Mouse (Mus musculus): ENCODE measurements at regions not wholly inside any gene's neighbourhood (a gene's known extent, or its start where the extent isn't known, plus 50 kb on each side); places are given as distances from the start of the nearest gene placed in this dataset.

GRCm38 (mm10) chr1:73532316-73532715 is 516.6 kb upstream of the Tnp1 start:
- no peak for DNase-seq

GRCm38 (mm10) chr1:73531831-73532230 is 516.1 kb upstream of the Tnp1 start:
- DNase-seq: no peak

- DNase-seq: no peak
Measured at GRCm38 (mm10) chr1:73530326-73530725, 514.6 kb upstream of the Tnp1 start.

DNA sequence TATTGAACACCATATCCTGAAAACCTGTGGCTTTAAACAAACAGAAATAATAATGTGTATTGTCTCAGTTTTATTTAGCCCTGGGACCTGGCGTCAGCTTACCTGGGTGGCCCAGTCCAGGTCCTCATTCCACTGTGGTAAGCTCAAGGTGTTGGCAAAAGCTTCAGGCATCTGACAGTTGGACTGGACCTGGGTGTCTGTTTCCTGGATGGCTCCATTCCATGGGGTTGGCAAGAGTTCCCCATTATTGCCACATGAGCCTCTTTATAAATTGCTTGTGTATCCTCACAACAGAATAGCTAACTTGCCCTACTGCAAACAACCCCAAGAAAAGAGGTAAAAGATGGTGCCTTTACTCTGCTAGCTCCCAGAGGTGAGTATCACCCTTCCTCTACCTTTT is 512.9 kb upstream of the Tnp1 start:
- no peak for DNase-seq

GRCm38 (mm10) chr1:73516441-73516840 is 500.7 kb upstream of the Tnp1 start:
- DNase-seq: no peak

DNA sequence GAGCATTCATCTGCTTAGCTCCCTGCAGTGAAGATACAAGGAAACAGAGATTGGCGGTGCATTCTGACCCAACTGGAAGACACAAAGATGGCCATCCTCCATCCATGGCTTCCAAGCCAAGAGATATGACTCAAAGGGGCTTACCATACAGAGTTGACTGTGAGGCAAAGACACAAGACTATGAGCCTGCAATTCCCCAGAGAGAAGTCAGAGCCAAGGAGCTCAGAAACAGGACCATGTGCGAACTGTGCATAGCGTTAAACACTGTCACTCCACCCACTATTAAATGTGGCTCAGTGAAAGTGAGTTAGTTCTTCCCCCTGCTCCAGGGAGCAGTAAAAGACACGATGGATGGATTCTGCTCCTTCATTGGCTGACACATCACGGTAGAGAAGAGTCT is 500.1 kb upstream of the Tnp1 start:
- DNase-seq: no peak

DNA sequence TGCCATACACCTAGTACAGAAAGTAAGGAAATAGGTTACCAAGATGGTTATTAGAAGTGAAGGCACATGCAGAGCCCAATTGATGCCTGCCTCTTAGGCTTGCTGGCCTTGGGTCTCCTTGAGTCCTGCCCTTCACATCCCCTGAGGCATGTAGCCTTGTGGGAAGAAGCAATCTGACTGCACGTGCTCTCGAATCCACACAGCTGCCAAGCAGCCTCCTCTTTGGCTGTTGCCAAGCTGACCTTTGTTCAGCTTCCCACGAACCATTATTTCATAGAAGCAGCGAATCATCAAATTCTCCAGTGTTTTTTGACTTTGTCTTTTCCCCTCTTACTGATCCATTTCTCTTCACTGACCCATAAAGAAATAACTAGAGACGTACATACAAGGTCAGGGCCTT is 498.1 kb upstream of the Tnp1 start:
- no peak for DNase-seq

DNA sequence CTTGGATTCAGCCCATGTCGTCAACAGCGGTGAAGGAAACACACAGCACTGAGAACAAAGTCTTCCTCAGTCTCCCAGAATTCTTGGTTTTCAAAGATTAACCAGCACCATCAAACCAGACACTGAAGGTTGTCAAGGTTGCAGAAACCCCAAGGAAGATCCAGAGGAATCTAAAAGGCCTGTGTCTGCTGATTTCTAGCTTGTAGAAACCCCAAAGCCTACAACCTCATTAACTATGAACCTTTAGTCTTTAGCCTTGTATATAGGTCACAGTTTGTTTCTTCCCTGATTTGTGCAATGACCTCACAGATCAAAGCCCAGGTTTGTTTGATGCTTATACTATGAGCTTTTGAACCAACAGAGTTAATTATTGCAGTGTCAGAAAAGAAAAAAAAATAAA is 497.1 kb upstream of the Tnp1 start:
- DNase-seq: no peak

DNA sequence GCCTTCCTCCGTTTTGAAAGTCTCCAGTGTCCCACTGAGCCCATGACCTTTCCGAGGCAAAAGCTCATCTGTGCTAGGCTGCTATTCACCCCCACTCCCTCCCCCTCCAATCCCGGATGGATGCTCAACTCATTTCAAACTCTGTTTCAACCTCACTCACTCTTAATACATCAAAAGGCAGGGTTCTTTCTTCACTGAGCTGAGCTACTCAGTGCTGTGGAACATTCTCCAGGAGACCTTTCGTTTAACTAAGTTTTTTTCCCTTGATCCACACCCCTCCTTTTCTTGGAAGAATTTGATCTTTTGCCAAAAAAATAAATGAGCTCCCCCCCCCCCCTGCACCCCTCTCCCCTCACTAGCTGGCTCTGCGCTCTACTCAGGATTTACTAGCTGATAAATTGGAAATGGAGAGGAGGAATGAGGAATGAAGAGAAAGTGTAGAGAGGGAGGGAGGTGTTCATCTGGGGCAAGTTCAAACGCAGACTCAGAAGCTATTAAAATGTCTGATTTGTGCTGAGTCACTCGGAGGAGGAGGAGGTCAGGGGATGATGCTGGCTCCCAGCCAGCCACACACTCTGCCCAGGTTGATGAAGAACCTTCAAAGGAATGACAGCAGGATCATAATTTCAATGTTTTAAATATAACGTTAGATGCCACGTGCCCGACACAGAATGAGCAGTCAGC is 491.5 kb upstream of the Tnp1 start:
- DNase-seq: no peak

DNA sequence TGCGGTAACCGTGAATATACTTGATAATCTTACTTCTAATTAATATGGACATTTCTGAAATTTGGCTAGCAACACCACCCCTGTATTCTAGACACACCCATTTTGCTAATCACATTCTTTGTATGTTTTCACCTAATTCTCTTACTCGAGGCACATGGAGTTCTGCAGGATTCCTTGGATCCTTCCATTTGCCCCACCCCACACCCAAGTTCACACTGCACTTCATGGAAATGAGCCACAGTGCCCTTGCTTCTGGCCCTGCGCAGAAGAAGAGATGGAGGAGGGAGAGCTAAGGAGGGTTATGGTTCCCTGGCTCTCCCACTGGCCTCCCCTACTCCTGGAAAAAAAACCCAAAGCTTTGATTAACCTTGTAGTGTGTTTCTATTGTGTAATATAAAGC is 487.9 kb upstream of the Tnp1 start:
- DNase-seq: no peak

DNA sequence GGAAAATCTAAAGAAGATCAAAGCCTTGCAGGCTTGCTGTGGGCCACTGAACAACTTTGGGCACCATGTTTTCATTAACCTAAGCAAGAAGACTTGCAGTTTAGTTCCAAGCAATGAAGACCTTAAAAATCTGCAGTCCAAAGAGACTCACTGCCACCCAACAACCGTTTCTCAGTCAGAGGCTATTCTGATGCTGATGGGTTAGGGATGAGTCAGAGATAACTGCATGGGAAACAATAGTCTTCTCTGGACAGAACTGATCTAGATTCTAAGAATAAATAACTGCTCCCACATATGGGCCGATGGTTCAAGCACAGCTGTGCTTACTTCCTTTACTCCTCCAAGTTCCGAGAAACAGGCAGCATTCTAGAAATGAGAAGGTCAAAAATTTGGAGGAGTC is 485.0 kb upstream of the Tnp1 start:
- no peak for DNase-seq

GRCm38 (mm10) chr1:73495971-73496749 is 480.5 kb upstream of the Tnp1 start:
- DNase-seq: no peak

- no peak for DNase-seq
Measured at GRCm38 (mm10) chr1:73481956-73482355, 466.2 kb upstream of the Tnp1 start.

DNA sequence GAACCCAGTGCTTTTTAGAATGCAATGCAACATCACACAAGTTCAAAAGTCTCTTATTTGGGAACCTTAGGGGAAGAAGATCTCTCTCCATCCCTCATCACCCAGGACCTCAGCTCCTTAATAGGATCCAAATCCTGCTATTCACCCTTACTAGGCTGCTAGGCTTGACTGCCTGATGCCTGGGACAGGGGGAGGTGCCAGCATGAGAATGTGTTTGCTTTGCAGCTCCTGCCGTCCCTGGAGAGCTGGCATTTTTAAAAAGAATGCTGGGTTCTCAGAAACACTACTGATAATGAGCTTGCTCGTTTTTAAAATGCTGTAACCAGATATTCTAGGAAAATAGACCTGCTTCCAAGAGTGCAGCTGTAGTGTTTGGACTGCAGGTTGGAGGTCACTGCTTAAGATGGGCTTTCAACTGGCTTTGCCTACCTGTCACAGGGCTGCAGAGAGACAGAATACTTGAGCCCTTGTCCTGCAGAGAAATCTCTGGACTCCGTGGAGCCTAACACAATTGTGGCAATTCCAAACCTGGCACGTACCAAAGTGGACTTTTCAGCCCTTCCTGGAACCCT is 463.7 kb upstream of the Tnp1 start:
- DNase-seq: no peak

DNA sequence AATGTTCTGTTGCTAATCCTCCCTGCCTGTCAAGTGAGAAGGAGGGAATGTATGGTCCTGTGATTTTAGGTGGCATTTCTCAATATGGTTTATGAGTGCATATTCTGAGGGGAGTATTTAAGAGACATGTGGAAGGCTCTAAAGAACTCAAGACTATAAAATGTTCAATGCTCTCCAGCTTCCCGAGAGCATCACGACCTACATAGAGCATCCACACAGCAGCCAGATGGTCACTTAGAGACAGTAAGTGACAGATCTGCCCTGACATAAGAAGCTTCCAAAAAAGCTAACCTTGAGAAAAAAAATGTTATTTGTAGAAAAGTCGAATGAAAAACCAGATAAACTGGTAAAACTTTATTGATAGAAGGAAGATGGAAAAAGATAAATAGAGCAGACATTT is 444.9 kb upstream of the Tnp1 start:
- no peak for DNase-seq

- DNase-seq: no peak
Measured at GRCm38 (mm10) chr1:73459754-73460534, 444.2 kb upstream of the Tnp1 start.

DNA sequence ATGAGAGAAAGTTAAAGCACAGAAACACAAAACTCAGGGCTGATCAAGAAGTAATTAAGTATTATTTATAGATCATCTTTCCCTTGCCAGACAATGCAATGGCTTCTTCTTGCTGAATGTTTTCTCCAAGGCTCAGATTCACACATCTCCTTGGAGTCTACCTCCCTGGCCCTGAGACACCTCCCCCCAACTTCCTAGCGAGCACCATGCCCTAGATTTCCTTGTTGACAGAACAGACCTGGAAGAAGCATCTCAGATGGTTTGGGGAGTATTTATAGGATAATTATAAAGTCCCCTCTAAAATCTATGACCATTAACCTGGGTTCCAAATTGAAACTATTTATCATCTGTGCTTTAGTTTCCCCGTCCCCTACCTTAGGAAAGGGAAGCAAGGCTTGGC is 441.6 kb upstream of the Tnp1 start:
- no peak for DNase-seq

DNA sequence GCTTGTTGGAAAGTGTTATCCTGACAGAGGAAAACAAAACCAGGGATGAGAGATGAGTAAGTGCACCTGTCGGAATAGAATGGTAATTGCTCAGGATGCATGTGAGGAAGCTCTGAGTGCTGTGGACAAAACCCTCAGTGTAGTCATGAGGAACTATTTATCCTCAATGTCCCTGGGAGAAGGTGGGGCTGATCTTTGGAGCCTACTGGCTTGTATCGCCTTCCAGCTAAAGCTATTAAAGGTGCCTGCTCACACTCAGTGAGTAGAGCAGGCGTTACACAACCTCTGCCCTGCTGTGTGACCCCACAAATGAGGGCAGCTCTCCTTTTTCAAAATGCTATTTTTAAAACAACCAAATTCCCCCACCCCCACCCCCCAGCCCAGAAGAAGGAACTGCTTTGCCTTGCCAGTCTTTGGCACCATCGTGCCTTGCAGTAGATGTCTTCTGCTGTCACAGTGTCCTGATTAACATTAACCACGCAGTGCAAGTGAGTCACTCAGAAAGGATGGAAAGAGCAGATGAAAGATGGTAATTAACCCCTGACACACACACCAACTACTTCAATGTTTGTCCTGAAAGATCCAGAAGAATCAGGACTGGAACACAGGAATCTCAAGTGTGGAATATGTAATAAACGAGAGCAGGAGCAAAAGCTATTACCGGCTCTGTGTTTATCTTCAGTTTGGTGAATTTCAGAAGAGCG is 440.8 kb upstream of the Tnp1 start:
- no peak for DNase-seq

- no peak for DNase-seq
Measured at GRCm38 (mm10) chr1:73444216-73444890, 428.6 kb upstream of the Tnp1 start.

GRCm38 (mm10) chr1:73438385-73438784 is 422.7 kb upstream of the Tnp1 start:
- no peak for DNase-seq

- no peak for DNase-seq
Measured at GRCm38 (mm10) chr1:73428101-73428500, 412.4 kb upstream of the Tnp1 start.

DNA sequence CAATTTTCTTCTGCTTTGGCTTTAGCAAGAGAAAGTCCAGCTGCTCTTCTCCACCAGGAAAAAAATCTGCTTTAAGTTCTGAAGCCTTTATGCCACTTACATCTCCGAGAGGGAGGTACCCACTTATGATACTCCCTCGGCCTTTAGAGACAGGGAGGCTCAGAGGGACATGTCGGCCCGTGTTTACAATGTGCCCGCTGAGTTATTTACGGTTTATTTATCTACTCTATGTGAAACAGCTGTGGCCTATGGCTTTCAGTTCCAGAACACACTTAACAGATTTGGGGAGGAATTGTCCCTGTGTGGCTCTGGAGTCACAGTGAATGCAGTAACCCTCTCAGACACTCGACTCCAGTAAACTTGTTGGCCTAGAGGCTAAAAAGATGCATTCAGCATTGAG is 409.3 kb upstream of the Tnp1 start:
- DNase-seq: no peak

Data from right cerebral cortex, postnatal 25 days (tissue).